Mouse (Mus musculus) forelimb bud, embryonic 11.5 days (tissue): ENCODE measurements around the gene Spic.
A peak's percentile ranks its signal among the peaks of the same experiment; 100 is the strongest.

Experiments
- DNase-seq: peaks from one replicate; pipeline ENCODE4 v3.0.0-alpha.2; 2012; ENCODE audit warnings: low read depth, low spot score

Spic gene

DNA sequence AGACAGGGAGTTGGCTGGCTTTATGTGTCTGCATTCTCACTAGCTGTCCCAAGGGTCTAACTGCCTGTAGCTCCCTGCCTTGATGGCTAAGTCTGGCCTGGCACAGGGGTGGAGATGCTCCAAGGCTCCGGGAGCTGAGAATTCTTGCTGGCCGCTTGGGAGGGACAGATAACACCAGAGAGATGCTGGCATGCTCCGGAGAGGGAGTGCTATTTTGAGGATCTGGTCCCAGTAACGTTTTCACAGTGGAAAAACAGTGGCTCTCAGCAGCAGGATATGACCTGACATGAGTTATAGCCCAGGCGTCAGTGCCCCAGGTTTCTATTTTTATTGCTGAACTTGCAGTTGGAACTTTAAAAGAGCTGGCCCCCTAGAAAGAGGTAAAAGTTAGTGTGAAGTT is 39.4 kb downstream of the Spic start:
- no peak for DNase-seq

DNA sequence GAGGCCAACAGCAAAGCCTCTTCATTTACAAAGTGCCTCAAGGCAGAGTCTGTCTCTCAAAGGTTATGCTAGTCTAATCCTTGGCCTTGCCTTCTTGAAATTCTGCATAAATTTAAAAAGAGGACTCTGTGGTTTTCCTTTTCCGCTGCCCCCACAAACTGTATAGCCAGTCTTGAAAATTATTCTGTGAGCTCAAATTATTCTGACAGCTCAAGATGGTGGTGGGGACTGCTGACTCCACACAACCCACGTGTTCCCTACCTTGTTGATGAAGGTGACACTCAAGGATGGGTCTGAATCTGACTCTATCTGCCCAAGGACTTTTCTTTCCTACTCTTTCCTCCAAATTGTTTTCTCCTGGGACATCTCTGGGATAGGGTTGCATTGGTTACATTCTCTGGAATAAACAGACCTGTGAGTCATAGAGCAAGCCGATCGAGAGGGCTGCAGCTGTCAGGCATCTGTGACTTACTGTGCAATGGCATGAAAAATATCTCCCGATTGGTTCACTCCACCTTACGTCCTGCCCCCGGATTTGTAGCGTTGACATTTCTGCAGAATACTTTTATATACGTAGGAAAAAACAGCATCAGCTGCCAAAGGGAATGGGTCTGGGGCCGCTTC is 53.4 kb downstream of the Spic start:
- no peak for DNase-seq

DNA sequence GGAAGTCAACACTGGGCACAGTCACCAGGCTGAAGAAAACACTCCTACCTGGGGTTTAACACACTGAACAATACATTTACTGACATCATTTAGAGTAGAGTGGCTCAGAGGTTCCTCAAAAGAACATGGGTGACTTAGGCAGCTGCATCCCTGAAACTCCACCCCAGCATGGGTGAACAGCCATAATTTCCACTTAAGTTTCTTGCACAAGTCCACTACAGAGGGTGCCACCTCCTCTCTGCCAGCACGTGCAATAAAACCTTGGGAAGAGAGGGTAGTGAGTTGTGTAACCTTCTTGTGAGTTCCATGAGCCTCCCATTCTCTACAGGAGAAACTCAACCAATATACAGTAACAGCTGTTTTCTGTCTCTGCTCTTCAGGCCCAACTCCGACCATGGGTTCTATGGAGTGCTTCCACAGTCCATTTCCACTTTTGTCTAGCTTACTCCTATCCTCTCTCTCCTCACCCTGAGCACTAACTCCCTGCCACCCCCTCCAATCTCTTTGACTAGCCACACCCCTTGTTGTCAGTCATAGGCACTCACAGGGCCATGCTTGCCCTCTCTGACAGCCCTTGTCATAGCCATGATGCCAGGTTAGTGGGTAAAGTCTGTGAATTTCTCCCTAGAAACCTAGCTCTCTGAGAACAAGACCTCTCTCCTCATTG is 54.0 kb downstream of the Spic start:
- no peak for DNase-seq

DNA sequence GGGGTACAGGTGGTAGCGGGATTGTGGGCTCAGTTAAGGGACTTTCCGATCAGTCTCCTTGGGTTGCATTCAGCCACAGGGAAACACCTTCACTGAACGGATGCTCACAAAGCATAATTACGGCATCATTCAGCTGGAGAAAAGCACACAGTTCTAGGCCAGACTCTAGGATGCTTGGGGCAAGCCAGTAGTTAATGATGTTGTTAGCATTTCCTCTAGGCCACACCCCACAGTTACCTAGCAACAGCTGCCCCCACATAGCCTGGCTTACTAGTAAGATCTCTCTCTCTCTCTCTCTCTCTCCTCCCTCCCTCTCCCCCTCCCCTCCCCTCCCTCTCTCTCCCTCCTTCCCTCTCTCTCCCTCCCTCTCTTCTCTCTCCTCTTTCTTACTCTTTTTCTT is 57.8 kb downstream of the Spic start:
- peak; percentile 40 for DNase-seq

DNA sequence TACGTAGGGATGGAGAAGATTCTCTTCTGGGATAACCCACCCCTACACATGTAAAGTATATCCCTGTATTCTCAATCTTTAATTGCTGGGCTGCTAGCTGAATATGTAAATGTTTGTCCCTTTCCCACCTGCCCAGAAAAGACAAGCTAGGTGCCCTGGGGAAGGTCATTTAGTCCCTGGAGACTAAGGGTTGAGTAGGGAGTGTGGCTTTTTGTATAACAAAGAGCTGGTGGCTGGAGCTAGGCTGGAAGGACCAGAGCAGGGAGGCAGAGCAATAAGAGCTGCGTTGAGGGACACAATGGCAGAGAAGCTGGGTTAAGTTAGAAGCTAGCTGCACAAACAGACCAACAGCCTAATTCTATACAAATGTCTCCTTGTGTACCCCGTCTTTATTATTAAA is 58.6 kb downstream of the Spic start:
- DNase-seq = no peak
